Mouse (Mus musculus) heart, adult 2 months (tissue): ENCODE results near the gene Plcg2. TPM values are rescaled to one million over a fixed set of nuclear protein-coding genes. Genes with fewer than 3 reads are reported as not detected.
A peak's percentile ranks its signal among the peaks of the same experiment; 100 is the strongest.

ENCODE experiments used
- DNase-seq, 2 experiments: peaks; one replicate each; pipeline ENCODE4 v3.0.0; 2021
- H3K27ac ChIP-seq: fragments of 200-600 bp; 2 replicates; pipeline ENCODE4 v1.8.1; 2022
- H3K27me3 ChIP-seq: fragments of 200-500 bp; 2 replicates; pipeline ENCODE4 v1.6.1; 2012; ENCODE audit warnings: mild to moderate bottlenecking, low read length, inconsistent platforms, mixed read lengths; ENCODE audit not compliant: control insufficient read depth, insufficient read depth
- H3K36me3 ChIP-seq: fragments of 200-500 bp; 2 replicates; pipeline ENCODE4 v1.6.1; 2012; ENCODE audit warnings: low read length, inconsistent platforms; ENCODE audit not compliant: control insufficient read depth, insufficient read depth
- H3K4me1 ChIP-seq: fragments of 200-500 bp; 2 replicates; pipeline ENCODE4 v1.6.1; 2011; ENCODE audit warnings: low read length; ENCODE audit not compliant: control insufficient read depth, insufficient read depth
- H3K4me3 ChIP-seq: fragments of 200-600 bp; 2 replicates; pipeline ENCODE4 v1.8.1; 2022
- H3K79me2 ChIP-seq: fragments of 200-500 bp; replicated peaks from 2 replicates; pipeline ENCODE4 v1.6.1; 2012; ENCODE audit warnings: mild to moderate bottlenecking, inconsistent platforms, low read length, moderate library complexity, mixed read lengths; ENCODE audit not compliant: control insufficient read depth, insufficient read depth
- H3K9ac ChIP-seq: fragments of 200-500 bp; 2 replicates; pipeline ENCODE4 v1.6.1; 2012; ENCODE audit warnings: low read depth, mild to moderate bottlenecking, control low read depth, inconsistent platforms, low read length, mixed read lengths
- CTCF ChIP-seq: fragments of 200-600 bp; IDR thresholded peaks from 2 replicates; pipeline ENCODE4 v1.8.1; 2022; ENCODE audit warnings: antibody characterized with exemption, mild to moderate bottlenecking, moderate library complexity
- EP300 ChIP-seq: fragments of 200-500 bp; IDR thresholded peaks from 2 replicates; pipeline ENCODE4 v1.6.1; 2011; ENCODE audit warnings: low read depth, low read length, control low read depth; ENCODE audit not compliant: insufficient read depth
- POLR2A ChIP-seq: fragments of 200-500 bp; IDR thresholded peaks from 2 replicates; pipeline ENCODE4 v1.6.1; 2011; ENCODE audit warnings: mild to moderate bottlenecking, low read depth, low read length, control low read depth; ENCODE audit not compliant: insufficient read depth
- WGBS: fragments of 180-500 bp; shearing (Covaris S2); methylation state at CpG from one replicate; pipeline ENCODE4 v1.1.7; 2018; 5-methylcytosine and 5-hydroxymethylcytosine counted together
- intact Hi-C: fragments of 180-260 bp; cut with DNase I; formaldehyde crosslinking; loops from one replicate; pipeline ENCODE4 v1.15.1; 2025
- polyA plus RNA-seq: library from polyadenylated mRNA; depleted of rRNA; stranded (reverse); fragments of >200 nt; gene quantifications from 2 replicates; pipeline ENCODE4 v1.2.3, GENCODE M21; 2012
- total RNA-seq, 2 experiments: library from RNA; stranded (reverse); gene quantifications; 2 replicates each; pipeline ENCODE4 v1.2.3; 2021

The Plcg2 gene
- total and polyA plus RNA-seq, 3 experiments, result 5.4 to 5.8 (median 5.6) TPM

DNA sequence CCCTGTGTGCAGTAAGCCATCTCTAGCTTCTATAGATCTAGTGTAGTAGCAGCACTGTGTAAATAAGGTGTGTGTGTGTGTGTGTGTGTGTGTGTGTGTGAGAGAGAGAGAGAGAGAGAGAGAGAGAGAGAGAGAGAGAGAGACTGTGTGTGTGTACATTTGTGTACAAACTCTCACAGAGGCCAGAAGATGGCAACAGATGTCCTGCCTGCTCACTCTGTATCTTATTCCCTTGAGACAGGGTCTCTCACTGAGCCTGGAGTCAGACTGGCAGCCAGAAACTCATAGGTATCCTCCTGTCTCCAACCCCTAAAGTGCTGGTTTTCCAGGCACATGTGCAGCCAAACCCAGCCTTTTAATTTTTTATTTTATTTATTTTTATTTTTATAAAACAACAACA lies 20.0 kb upstream of the Plcg2 start:
- no peak for DNase-seq
- Histone ChIP-seq H3K79me2 (no peaks in the 10 kb centered on the region), H3K36me3 (no peaks in the 10 kb centered on the region), H3K9ac (no peak overlapping the region), H3K4me3 (no peak overlapping the region), H3K27ac (no peak overlapping the region), H3K4me1 (no peaks in the 10 kb centered on the region), H3K27me3 (no peaks in the 10 kb centered on the region)
- intact Hi-C loops, result loop anchor here (5.0 kb wide), 2 partner anchors 89 to 536 kb away; partner anchors contain the start of gene Atmin
- no peak for TF ChIP-seq CTCF
- no peak for TF ChIP-seq POLR2A
- no peak for TF ChIP-seq EP300

DNA sequence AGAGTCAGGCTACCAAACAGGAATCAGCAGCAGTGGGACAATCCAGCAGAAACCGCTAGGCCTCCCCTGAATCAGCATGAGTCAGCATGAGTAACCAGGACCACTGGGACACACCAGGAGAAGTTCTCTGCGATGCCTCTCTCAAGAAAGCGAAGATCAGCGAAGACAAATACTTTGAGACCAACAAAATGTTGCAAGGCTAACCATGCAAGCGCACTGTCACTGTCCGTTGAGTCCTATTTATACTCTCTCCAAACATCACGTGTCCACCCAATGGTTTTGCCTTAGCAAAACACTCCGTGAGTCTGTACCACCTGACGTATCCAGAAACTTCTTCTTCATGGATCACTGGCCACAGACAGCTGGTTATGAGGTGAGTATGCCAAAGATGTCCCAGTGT lies 18.1 kb upstream of the Plcg2 start:
- intact Hi-C loops, result loop anchor here (5.0 kb wide), 2 partner anchors 87 to 538 kb away; partner anchors contain the start of gene Atmin
- 94% methylated on average over 9 of the region's 9 CpGs for WGBS
- no peak overlapping the region for H3K4me3 ChIP-seq
- no peaks in the 10 kb centered on the region for H3K4me1 ChIP-seq
- no peak overlapping the region for H3K27ac ChIP-seq
- H3K36me3 ChIP-seq, result no peaks in the 10 kb centered on the region
- no peaks in the 10 kb centered on the region for H3K79me2 ChIP-seq
- TF ChIP-seq EP300, result no peak
- TF ChIP-seq POLR2A, result no peak
- no peak for TF ChIP-seq CTCF
- DNase-seq, result no peak
- no peaks in the 10 kb centered on the region for H3K27me3 ChIP-seq
- no peak overlapping the region for H3K9ac ChIP-seq

DNA sequence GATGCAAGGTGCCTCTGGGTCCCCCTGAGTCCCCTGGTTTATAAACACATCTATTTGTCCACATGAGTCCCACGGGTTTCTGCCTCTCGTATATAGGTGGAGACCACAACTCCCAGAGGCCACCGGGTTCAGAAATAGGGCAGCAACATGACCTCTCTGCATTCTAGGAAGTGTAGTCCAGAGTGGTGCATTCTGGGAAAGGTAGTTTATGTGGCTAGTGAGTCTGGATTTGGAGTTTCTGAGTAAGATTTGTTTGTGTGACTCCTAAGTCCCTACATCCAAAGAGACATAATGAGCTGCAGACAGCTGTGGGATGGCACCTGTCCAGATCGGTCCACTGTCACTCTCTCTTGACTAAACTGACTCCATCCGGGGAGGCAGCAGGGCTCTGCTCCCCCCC lies 17.6 kb upstream of the Plcg2 start:
- DNase-seq, result no peak
- TF ChIP-seq EP300 (no peak), CTCF (no peak), POLR2A (no peak)
- Histone ChIP-seq H3K9ac (no peak overlapping the region), H3K27me3 (no peaks in the 10 kb centered on the region), H3K79me2 (no peaks in the 10 kb centered on the region), H3K36me3 (no peaks in the 10 kb centered on the region), H3K4me3 (no peak overlapping the region), H3K27ac (no peak overlapping the region), H3K4me1 (no peaks in the 10 kb centered on the region)
- intact Hi-C loops, result no loop called here
- WGBS, result 76% methylated on average over 5 of the region's 5 CpGs

DNA sequence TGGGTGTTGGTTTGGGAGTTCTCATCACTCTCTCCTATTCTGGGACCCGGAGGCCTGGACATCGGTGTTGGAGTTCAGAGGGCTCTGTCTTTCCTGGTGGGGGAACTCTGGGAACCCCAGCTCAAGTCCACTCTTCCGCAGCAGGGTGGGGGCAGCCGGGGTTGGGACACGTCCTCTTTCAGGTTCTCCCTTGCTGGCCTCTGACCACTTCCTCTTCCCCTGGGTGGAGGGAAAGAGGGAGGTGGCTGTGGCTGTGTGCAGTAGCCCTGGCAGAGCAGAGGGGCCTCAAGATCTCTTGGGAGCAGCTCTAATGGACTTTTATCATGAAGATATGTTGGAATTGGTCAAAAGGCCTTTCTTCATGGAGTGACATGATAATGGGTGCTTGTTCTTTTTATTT lies 16.3 kb upstream of the Plcg2 start:
- H3K4me3 ChIP-seq, result no peak overlapping the region
- no peak overlapping the region for H3K9ac ChIP-seq
- H3K79me2 ChIP-seq, result no peaks in the 10 kb centered on the region
- no peak overlapping the region for H3K27ac ChIP-seq
- intact Hi-C loops, result no loop called here
- TF ChIP-seq CTCF (no peak), EP300 (no peak)
- no peaks in the 10 kb centered on the region for H3K27me3 ChIP-seq
- no peaks in the 10 kb centered on the region for H3K4me1 ChIP-seq
- peak; percentile 40 to 61 for DNase-seq
- H3K36me3 ChIP-seq, result no peaks in the 10 kb centered on the region
- 50% methylated on average over 5 of the region's 5 CpGs for WGBS

DNA sequence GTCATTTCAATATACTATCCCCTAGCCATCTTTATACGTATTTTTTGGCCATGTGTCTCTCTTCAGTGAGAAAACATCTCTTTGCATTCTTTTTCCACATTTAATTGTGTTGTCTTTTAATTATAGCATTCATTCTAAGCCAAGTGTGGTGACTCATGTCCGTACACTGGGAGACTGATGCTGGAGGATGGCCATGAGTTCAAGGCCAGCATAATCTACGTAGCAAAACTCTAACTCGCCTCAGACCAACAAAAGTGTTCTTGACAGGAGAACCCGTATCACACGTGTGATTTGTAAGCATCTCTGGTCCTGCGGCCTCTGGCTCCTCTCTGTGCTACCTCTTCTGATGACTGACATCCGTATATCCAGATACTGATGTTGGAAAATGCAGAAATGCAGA lies 13.4 kb upstream of the Plcg2 start:
- H3K79me2 ChIP-seq, result no peaks in the 10 kb centered on the region
- no peak overlapping the region for H3K27ac ChIP-seq
- H3K4me3 ChIP-seq, result no peak overlapping the region
- no peaks in the 10 kb centered on the region for H3K4me1 ChIP-seq
- DNase-seq, result no peak
- H3K36me3 ChIP-seq, result no peaks in the 10 kb centered on the region
- WGBS, result 85% methylated on average over 8 of the region's 8 CpGs
- TF ChIP-seq CTCF, result no peak
- no peak for TF ChIP-seq EP300
- no peak for TF ChIP-seq POLR2A
- no peak overlapping the region for H3K9ac ChIP-seq
- H3K27me3 ChIP-seq, result no peaks in the 10 kb centered on the region
- intact Hi-C loops, result no loop called here

DNA sequence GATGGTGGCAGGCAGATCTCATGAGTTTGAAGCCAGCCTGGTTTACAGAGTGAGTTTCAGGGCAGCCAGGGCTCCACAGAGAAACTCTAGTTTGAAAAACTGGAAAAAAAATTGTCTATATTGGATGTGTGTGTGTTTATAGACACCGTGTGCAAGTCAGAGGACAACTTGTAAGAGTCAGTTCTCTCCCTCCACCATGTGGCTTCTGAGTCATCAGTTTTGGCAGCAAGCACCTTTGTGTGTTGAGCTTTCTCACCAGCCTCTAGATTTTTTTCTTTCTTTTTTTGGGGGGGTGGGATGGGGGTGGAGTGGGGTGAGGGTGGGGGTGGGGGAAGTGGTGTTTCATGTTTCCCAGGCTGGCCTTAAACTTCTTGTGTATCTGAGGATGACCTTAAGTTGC lies 12.8 kb upstream of the Plcg2 start:
- Histone ChIP-seq H3K79me2 (no peaks in the 10 kb centered on the region), H3K36me3 (no peaks in the 10 kb centered on the region), H3K27ac (no peak overlapping the region), H3K27me3 (no peaks in the 10 kb centered on the region), H3K4me1 (no peaks in the 10 kb centered on the region), H3K9ac (no peak overlapping the region), H3K4me3 (no peak overlapping the region)
- 48% methylated on average over 1 of the region's 1 CpGs for WGBS
- no peak for DNase-seq
- intact Hi-C loops, result no loop called here
- TF ChIP-seq CTCF, result no peak
- no peak for TF ChIP-seq EP300
- TF ChIP-seq POLR2A, result no peak
